ENCODE assay signal across 18 mouse cellular contexts in genomic region chr2:118033377-118033776, GRCm38 (mm10).
DNase-seq lines count a peak whose midpoint lies in the region; TF ChIP-seq lines count a peak whose summit lies in the region.
"Had no signal": no experiment of that assay in that cellular context is flagged by ENCODE, and none has a peak within 500 bp of the region (broad histone marks: within the 10 kb centered on the region; RNA-seq: fewer than 3 reads in every experiment).

No protein-coding gene starts in this region.

- H3K27ac ChIP-seq in kidney, adult 2 months (ENCODE audit: insufficient read depth, low read depth, low read length), result no peak overlapping the region
- H3K27ac ChIP-seq: embryonic facial prominence, embryonic 10.5 days; forebrain, embryonic 13.5 days; hindbrain, embryonic 15.5 days had no signal

- H3K27me3 ChIP-seq in kidney, adult 2 months (replicated peaks; ENCODE audit: control insufficient read depth, insufficient read depth, low read length), result no peaks in the 10 kb centered on the region
- H3K27me3 ChIP-seq: CH12.LX; forebrain, embryonic 13.5 days; heart, embryonic 12.5 days; hindbrain, embryonic 15.5 days had no signal

- no peak overlapping the region for H3K4me3 ChIP-seq in kidney, adult 2 months (ENCODE audit: insufficient read depth, low read depth, low read length)
- H3K4me3 ChIP-seq in lung, adult 2 months (replicated peaks; ENCODE audit: extremely low read depth, low read depth, low read length), result no peak overlapping the region
- H3K4me3 ChIP-seq: embryonic facial prominence, embryonic 10.5 days; forebrain, embryonic 13.5 days; heart, embryonic 12.5 days; hindbrain, embryonic 15.5 days had no signal

- WGBS in kidney, adult 2 months, result 68% methylated on average over 4 of the region's 4 CpGs
- WGBS in lung, adult 2 months, result 58% methylated on average over 4 of the region's 4 CpGs

- H3K4me1 ChIP-seq in kidney, adult 2 months (ENCODE audit: control insufficient read depth, insufficient read depth, low read length), result no peaks in the 10 kb centered on the region
- H3K4me1 ChIP-seq in lung, adult 2 months (ENCODE audit: control insufficient read depth, insufficient read depth, low read length), result no peaks in the 10 kb centered on the region; the same call in 1 of the 2 replicates
- H3K4me1 ChIP-seq: embryonic facial prominence, embryonic 10.5 days; forebrain, embryonic 13.5 days; heart, embryonic 12.5 days; hindbrain, embryonic 15.5 days had no signal

- H3K36me3 ChIP-seq in kidney, adult 2 months (ENCODE audit: control insufficient read depth, insufficient read depth, low read length), result no peaks in the 10 kb centered on the region
- H3K36me3 ChIP-seq: embryonic facial prominence, embryonic 10.5 days; heart, embryonic 12.5 days; hindbrain, embryonic 15.5 days had no signal

- no peak for TF ChIP-seq CTCF in kidney, adult 2 months (conservative IDR thresholded peaks at IDR 0.05; ENCODE audit: insufficient read depth, insufficient read length, low read depth, low read length)
- TF ChIP-seq CTCF in lung, adult 2 months (IDR thresholded peaks at IDR 0.05; ENCODE audit: insufficient read depth, low read length), result no peak

- TF ChIP-seq POLR2A in kidney, adult 2 months (IDR thresholded peaks at IDR 0.05; ENCODE audit: low read depth, low read length), result no peak
- no peak for TF ChIP-seq POLR2A in lung, adult 2 months (IDR thresholded peaks at IDR 0.05; ENCODE audit: borderline replicate concordance, extremely low read depth, low read depth, low read length)

- DNase-seq in adrenal gland, postnatal 14 days, result peak; percentile 36
- no peak for DNase-seq in adrenal gland, postnatal 36 days
- DNase-seq in kidney, adult 2 months, result peak; percentile 21
- DNase-seq in kidney, adult 9 months, result no peak
- DNase-seq in lung, postnatal 25 days (ENCODE audit: low spot score), result peak; percentile 20
- no peak for DNase-seq in lung, adult 2 months
- peak; percentile 88 for DNase-seq in adipocyte (ENCODE audit: low spot score)
- no peak for DNase-seq in cerebellum, adult 9-11 months
- DNase-seq: cerebellum, adult 18-20 months; cerebellum, postnatal 10 days; forebrain, postnatal 0 days; gastrocnemius, postnatal 10 days; heart, postnatal 36 days had no signal

Comparison
In these comparisons a context has a peak if more than half of its experiments do, and no peak if none do; other contexts are left out.
1. DNase-seq: peak in adrenal gland, postnatal 14 days (single experiment), kidney, adult 2 months (single experiment), lung, postnatal 25 days (single experiment) and adipocyte (single experiment); none in adrenal gland, postnatal 36 days (0 of 2), kidney, adult 9 months (single experiment), lung, adult 2 months (single experiment) and cerebellum, adult 9-11 months (single experiment).